Mouse (Mus musculus): ENCODE data around the gene Scgb1b30.

- TF ChIP-seq POLR2A (IDR thresholded peaks at IDR 0.05; ENCODE audit: borderline replicate concordance, control insufficient read depth, low read depth, low read length) = no peak
- TF ChIP-seq CTCF (IDR thresholded peaks at IDR 0.05; ENCODE audit: control insufficient read depth, insufficient read depth, low read length) = no peak
Observed at GRCm38 (mm10) chr7:34122987-34123720, 27.9 kb downstream of the Scgb1b30 start.

Data from bone marrow, adult 2 months (tissue).